Mouse (Mus musculus): ENCODE data around the gene Hoxd10. TPM values are rescaled to one million over a fixed set of nuclear protein-coding genes. Genes with fewer than 3 reads are reported as not detected.
A peak's percentile ranks its signal among the peaks of the same experiment; 100 is the strongest.

Hoxd10 gene
- polyA plus RNA-seq, 1 experiment from 2014 or later, result not detected

- H3K4me2 ChIP-seq (replicated peaks; ENCODE audit: low read depth, low read length), result no peak overlapping the region
Measured at GRCm38 (mm10) chr2:74677106-74677505, 14.6 kb upstream of the Hoxd10 start.

GRCm38 (mm10) chr2:74678891-74679595 is 12.7 kb upstream of the Hoxd10 start, which contains the start of gene Hoxd11:
Hoxd11 (plus strand) TSS chr2:74679557.
- ATAC-seq (ENCODE audit: low FRiP score) (no peak), DNase-seq (ENCODE audit: low spot score) (no peak)
- no peak within 1 kb of the TSS for H3K27ac ChIP-seq (ENCODE audit: low read depth, low read length)
- H3K4me1 ChIP-seq (replicated peaks; ENCODE audit: control insufficient read depth, insufficient read depth, low read length), result peaks cover 8% of the 10 kb centered on the region
- H3K9ac ChIP-seq (ENCODE audit: low read depth, low read length), result no peak within 1 kb of the TSS
- H3K27me3 ChIP-seq (ENCODE audit: control insufficient read depth, insufficient read depth, low read length), result peaks cover 99% of the 10 kb centered on the region
- WGBS, result 1% methylated on average over 15 of the region's 15 CpGs
- no peak within 1 kb of the TSS for H3K4me2 ChIP-seq (replicated peaks; ENCODE audit: low read depth, low read length)
- no peak within 1 kb of the TSS for H3K4me3 ChIP-seq (ENCODE audit: low read depth, low read length)
- no peaks in the 10 kb centered on the region for H3K36me3 ChIP-seq (ENCODE audit: control insufficient read depth, insufficient read depth, low read length)
- H3K9me3 ChIP-seq (ENCODE audit: control insufficient read depth, low read length), result no peaks in the 10 kb centered on the region

More at GRCm38 (mm10) chr2:74677106-74677505, 14.6 kb upstream of the Hoxd10 start:
- no peaks in the 10 kb centered on the region for H3K36me3 ChIP-seq (ENCODE audit: control insufficient read depth, insufficient read depth, low read length)
- DNase-seq (ENCODE audit: low spot score), result no peak
- H3K27me3 ChIP-seq (ENCODE audit: control insufficient read depth, insufficient read depth, low read length), result peaks cover 99% of the 10 kb centered on the region
- H3K9me3 ChIP-seq (ENCODE audit: control insufficient read depth, low read length), result no peaks in the 10 kb centered on the region
- no peak for ATAC-seq (ENCODE audit: low FRiP score)
- no peak overlapping the region for H3K27ac ChIP-seq (ENCODE audit: low read depth, low read length)
- H3K9ac ChIP-seq (ENCODE audit: low read depth, low read length), result no peak overlapping the region
- WGBS, result 6% methylated on average over 2 of the region's 2 CpGs
- H3K4me3 ChIP-seq (ENCODE audit: low read depth, low read length), result no peak overlapping the region
- H3K4me1 ChIP-seq (replicated peaks; ENCODE audit: control insufficient read depth, insufficient read depth, low read length), result 0 out of 2 replicates have a peak, but pooled peaks cover 2% of the 10 kb centered on the region

GRCm38 (mm10) chr2:74679596-74679971 is 12.1 kb upstream of the Hoxd10 start:
- no peak overlapping the region for H3K9ac ChIP-seq (ENCODE audit: low read depth, low read length)
- DNase-seq (ENCODE audit: low spot score), result peak; percentile 65

GRCm38 (mm10) chr2:74679980-74680379 is 11.7 kb upstream of the Hoxd10 start:
- Histone ChIP-seq H3K27ac (ENCODE audit: low read depth, low read length) (no peak overlapping the region), H3K4me3 (ENCODE audit: low read depth, low read length) (no peak overlapping the region), H3K9ac (ENCODE audit: low read depth, low read length) (no peak overlapping the region), H3K27me3 (ENCODE audit: control insufficient read depth, insufficient read depth, low read length) (peaks cover 99% of the 10 kb centered on the region), H3K9me3 (ENCODE audit: control insufficient read depth, low read length) (no peaks in the 10 kb centered on the region), H3K36me3 (ENCODE audit: control insufficient read depth, insufficient read depth, low read length) (no peaks in the 10 kb centered on the region), H3K4me2 (replicated peaks; ENCODE audit: low read depth, low read length) (no peak overlapping the region), H3K4me1 (replicated peaks; ENCODE audit: control insufficient read depth, insufficient read depth, low read length) (peaks cover 8% of the 10 kb centered on the region)
- DNase-seq (ENCODE audit: low spot score) (no peak), ATAC-seq (ENCODE audit: low FRiP score) (no peak)
- WGBS, result 0% methylated on average over 23 of the region's 23 CpGs

More at GRCm38 (mm10) chr2:74679596-74679971, 12.1 kb upstream of the Hoxd10 start:
- H3K4me3 ChIP-seq (ENCODE audit: low read depth, low read length), result no peak overlapping the region
- no peaks in the 10 kb centered on the region for H3K36me3 ChIP-seq (ENCODE audit: control insufficient read depth, insufficient read depth, low read length)
- no peak for ATAC-seq (ENCODE audit: low FRiP score)
- H3K9me3 ChIP-seq (ENCODE audit: control insufficient read depth, low read length), result no peaks in the 10 kb centered on the region
- no peak overlapping the region for H3K4me2 ChIP-seq (replicated peaks; ENCODE audit: low read depth, low read length)
- peaks cover 99% of the 10 kb centered on the region for H3K27me3 ChIP-seq (ENCODE audit: control insufficient read depth, insufficient read depth, low read length)
- WGBS, result under 1% methylated on average over 26 of the region's 26 CpGs
- H3K4me1 ChIP-seq (replicated peaks; ENCODE audit: control insufficient read depth, insufficient read depth, low read length), result peaks cover 8% of the 10 kb centered on the region
- H3K27ac ChIP-seq (ENCODE audit: low read depth, low read length), result no peak overlapping the region

- H3K4me3 ChIP-seq (ENCODE audit: low read depth, low read length), result no peak overlapping the region
- no peaks in the 10 kb centered on the region for H3K9me3 ChIP-seq (ENCODE audit: control insufficient read depth, low read length)
- no peak overlapping the region for H3K27ac ChIP-seq (ENCODE audit: low read depth, low read length)
- 2% methylated on average over 21 of the region's 21 CpGs for WGBS
- H3K9ac ChIP-seq (ENCODE audit: low read depth, low read length), result no peak overlapping the region
- ATAC-seq (ENCODE audit: low FRiP score), result no peak
- no peaks in the 10 kb centered on the region for H3K36me3 ChIP-seq (ENCODE audit: control insufficient read depth, insufficient read depth, low read length)
- no peak overlapping the region for H3K4me2 ChIP-seq (replicated peaks; ENCODE audit: low read depth, low read length)
- peak; percentile 59 for DNase-seq (ENCODE audit: low spot score)
- peaks cover 8% of the 10 kb centered on the region for H3K4me1 ChIP-seq (replicated peaks; ENCODE audit: control insufficient read depth, insufficient read depth, low read length)
- H3K27me3 ChIP-seq (ENCODE audit: control insufficient read depth, insufficient read depth, low read length), result peaks cover 98% of the 10 kb centered on the region
Measured at GRCm38 (mm10) chr2:74680561-74681398, 10.9 kb upstream of the Hoxd10 start.

- DNase-seq (ENCODE audit: low spot score) (no peak), ATAC-seq (ENCODE audit: low FRiP score) (0 out of 2 replicates have a peak, but pooled peaks have one; percentile 33)
- Histone ChIP-seq H3K36me3 (ENCODE audit: control insufficient read depth, insufficient read depth, low read length) (no peaks in the 10 kb centered on the region), H3K9ac (ENCODE audit: low read depth, low read length) (no peak overlapping the region), H3K4me2 (replicated peaks; ENCODE audit: low read depth, low read length) (peak overlapping the region; percentile 25), H3K4me1 (replicated peaks; ENCODE audit: control insufficient read depth, insufficient read depth, low read length) (peaks cover 8% of the 10 kb centered on the region), H3K27me3 (ENCODE audit: control insufficient read depth, insufficient read depth, low read length) (peaks cover 94% of the 10 kb centered on the region), H3K27ac (ENCODE audit: low read depth, low read length) (no peak overlapping the region), H3K9me3 (ENCODE audit: control insufficient read depth, low read length) (no peaks in the 10 kb centered on the region), H3K4me3 (ENCODE audit: low read depth, low read length) (peak overlapping the region; percentile 10; the same call in 1 of the 2 replicates)
- under 1% methylated on average over 74 of the region's 78 CpGs for WGBS
Measured at GRCm38 (mm10) chr2:74681594-74682531, 9.9 kb upstream of the Hoxd10 start.

- Histone ChIP-seq H3K27me3 (ENCODE audit: control insufficient read depth, insufficient read depth, low read length) (peaks cover 94% of the 10 kb centered on the region), H3K27ac (ENCODE audit: low read depth, low read length) (no peak overlapping the region), H3K4me2 (replicated peaks; ENCODE audit: low read depth, low read length) (no peak overlapping the region; the same call in 1 of the 2 replicates), H3K4me3 (ENCODE audit: low read depth, low read length) (peak overlapping the region; percentile 8; the same call in 1 of the 2 replicates), H3K9me3 (ENCODE audit: control insufficient read depth, low read length) (no peaks in the 10 kb centered on the region), H3K9ac (ENCODE audit: low read depth, low read length) (no peak overlapping the region), H3K36me3 (ENCODE audit: control insufficient read depth, insufficient read depth, low read length) (no peaks in the 10 kb centered on the region), H3K4me1 (replicated peaks; ENCODE audit: control insufficient read depth, insufficient read depth, low read length) (peaks cover 8% of the 10 kb centered on the region)
- 1% methylated on average over 24 of the region's 51 CpGs for WGBS
- DNase-seq (ENCODE audit: low spot score) (no peak), ATAC-seq (ENCODE audit: low FRiP score) (no peak)
Measured at GRCm38 (mm10) chr2:74682796-74683195, 8.9 kb upstream of the Hoxd10 start.

GRCm38 (mm10) chr2:74683471-74683951 is 8.2 kb upstream of the Hoxd10 start:
- H3K27me3 ChIP-seq (ENCODE audit: control insufficient read depth, insufficient read depth, low read length), result peaks cover 91% of the 10 kb centered on the region
- H3K4me2 ChIP-seq (replicated peaks; ENCODE audit: low read depth, low read length), result no peak overlapping the region
- no peaks in the 10 kb centered on the region for H3K9me3 ChIP-seq (ENCODE audit: control insufficient read depth, low read length)
- no peak for DNase-seq (ENCODE audit: low spot score)
- ATAC-seq (ENCODE audit: low FRiP score), result no peak
- H3K36me3 ChIP-seq (ENCODE audit: control insufficient read depth, insufficient read depth, low read length), result no peaks in the 10 kb centered on the region
- peaks cover 8% of the 10 kb centered on the region for H3K4me1 ChIP-seq (replicated peaks; ENCODE audit: control insufficient read depth, insufficient read depth, low read length)
- H3K27ac ChIP-seq (ENCODE audit: low read depth, low read length), result no peak overlapping the region
- H3K4me3 ChIP-seq (ENCODE audit: low read depth, low read length), result no peak overlapping the region
- H3K9ac ChIP-seq (ENCODE audit: low read depth, low read length), result no peak overlapping the region
- WGBS, result under 1% methylated on average over 18 of the region's 18 CpGs

All from hindbrain, embryonic 11.5 days (tissue).